Mouse (Mus musculus): ENCODE measurements at regions not wholly inside any gene's neighbourhood (a gene's known extent, or its start where the extent isn't known, plus 50 kb on each side); places are given as distances from the start of the nearest gene placed in this dataset.
"Not testable (repeated sequence)": the region's sequence is repeated elsewhere in the genome, so short reads cannot be mapped to it uniquely, and the experiment has no call there.

DNA sequence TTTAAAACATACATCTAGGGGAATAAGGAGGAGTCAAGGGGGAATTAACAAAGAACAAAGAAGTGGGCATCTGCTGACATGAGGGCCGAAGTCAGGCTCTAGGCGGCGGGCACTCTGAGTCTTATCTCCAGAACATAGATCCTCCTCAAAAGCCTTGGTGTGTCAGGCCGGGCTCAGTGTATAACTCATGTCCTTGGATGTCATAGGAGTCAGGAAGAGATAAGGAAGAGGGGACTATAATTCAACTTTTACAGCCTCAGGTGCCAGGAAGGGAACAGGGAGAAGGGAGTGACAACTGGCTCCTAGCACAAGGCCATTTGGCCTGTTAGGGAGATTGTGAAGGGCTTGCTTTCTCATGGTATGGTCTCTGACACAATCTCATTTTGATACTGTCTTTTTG is 185.9 kb upstream of the Ube2e2 start:
- not testable (repeated sequence) for DNase-seq (ENCODE audit: low read depth, low spot score)

DNA sequence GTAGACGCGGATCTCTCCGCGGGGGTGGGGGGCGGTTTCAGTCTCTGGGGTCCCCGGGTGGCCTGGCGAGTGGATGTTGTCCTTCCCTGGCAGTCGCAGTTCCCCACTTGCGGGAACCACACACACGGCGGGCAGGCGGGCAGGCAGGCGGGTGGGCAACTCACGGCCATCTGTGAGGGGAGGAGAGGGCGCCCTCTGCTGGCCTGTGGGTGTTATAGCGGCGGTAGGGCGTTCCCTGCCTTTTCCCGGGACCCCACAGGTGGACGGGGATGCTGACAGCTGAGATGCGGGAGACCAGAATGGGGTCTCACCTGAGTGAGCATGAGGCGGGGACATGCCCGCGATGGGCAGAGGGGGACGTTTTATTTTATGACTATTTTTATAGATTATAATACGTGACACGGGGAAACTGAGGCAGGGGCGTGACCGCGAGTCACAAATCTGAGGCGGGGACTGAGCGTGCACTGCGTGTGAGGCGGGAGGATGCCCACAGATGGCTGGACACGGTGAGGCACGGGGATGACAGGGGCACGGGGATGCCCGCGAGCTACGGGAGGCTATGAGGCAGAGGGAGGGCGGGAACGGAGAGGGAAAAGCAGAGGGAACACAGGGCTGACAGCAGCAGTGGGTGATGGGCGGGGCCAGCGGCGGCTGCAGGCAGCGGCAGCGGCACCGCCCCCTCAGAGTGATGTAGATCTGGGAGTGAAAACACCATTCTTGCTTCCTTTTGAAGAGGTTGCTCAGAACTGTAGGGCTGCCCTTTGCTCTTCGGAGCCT is 148.1 kb upstream of the Ube2e2 start:
- DNase-seq (ENCODE audit: low read depth, low spot score), result peak; percentile 58

DNA sequence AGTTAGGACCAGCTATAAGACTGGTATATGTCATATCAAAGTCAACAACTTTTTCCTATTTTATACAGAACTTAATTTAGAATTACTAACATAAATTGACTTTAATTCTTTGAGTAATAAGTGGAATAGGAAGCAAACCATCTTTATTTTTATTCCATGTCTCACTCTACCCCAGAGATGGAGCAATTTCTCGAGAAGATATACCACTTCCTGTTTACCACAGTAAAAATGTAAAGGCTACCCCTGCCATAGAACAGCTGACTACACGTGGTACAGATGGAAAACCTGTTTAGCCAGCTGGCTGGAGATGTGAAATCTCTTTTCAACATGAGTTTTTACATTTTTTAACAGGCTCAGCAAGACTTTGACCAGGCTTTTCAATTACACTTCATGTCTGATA is 126.0 kb upstream of the Ube2e2 start:
- DNase-seq (ENCODE audit: low read depth, low spot score), result no peak

DNA sequence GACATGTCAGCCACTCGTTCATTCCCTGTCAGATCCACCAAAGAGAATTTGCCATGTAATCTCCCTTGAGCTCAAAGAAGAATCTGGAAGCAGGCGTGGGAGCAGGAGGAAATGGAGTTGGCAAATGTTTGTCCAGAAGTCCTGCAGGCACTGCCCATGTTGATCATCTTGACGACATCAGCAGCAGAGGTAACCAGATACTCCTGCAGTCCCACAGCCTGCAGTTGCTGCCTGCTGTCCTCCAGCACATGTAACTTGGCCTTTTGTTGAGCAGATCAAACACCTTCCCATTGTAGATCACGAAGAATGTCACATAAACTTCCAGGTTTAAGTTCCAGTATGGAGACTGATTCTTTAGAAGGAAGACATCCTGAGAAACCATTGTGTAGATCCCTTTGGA is 121.3 kb upstream of the Ube2e2 start:
- DNase-seq (ENCODE audit: low read depth, low spot score), result no peak

DNA sequence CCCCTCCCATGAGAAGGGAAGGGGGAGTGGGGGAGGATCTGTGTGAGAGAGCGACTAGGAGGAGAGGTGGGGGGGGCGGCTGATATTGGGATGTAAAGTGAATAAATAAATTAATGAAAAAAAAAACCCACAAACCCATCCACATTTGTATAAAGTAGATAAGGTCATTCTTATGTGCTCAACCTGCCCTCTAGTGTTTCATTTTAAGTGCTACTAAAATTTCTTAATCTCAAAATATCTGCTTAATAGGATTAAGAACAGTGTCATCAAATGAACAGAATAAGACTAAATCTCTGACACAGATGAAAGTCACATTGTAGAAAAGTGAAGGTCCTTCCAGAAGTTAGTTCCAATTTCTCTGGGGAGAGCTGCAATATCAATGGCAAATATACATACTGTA is 119.5 kb upstream of the Ube2e2 start:
- DNase-seq (ENCODE audit: low read depth, low spot score), result not testable (repeated sequence)

DNA sequence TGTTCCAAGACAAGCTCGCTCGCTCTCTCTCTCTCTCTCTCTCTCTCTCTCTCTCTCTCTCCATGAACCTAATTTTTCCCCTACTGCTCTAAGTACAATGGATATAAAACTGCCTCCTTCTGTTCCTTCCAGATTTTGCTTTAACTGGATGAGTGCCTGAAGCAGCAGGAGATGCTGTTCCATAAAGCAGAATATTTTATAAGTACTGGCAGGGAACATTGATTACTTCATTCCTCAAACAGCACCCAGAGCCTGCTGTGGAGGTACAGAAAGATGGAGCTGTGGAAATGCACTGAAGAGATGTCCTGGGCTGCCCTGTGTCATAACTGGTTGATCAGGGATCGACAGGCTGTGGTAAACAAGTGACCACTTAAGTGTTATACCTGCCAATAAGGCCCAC is 89.8 kb upstream of the Ube2e2 start:
- no peak for DNase-seq (ENCODE audit: low read depth, low spot score)

DNA sequence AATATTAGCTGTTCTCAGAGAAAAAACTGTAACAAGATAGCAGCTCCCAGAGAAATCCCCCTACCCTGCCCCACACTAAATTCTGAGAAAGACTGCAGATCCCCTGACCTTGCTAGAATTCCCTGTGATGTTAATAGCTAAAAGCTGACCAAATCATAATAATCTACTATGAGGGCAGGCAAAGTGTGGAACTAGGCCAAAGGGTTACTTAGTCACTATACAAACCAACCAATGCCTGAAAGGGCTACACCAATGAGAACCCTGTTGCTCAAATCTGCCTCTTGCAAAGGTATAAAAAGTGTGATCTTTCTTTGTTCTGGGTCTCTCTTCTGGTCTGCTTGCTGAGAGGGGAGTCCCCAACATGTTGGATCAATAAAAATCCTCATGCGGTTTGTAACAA is 69.8 kb upstream of the Ube2e2 start:
- no peak for DNase-seq (ENCODE audit: low read depth, low spot score)

DNA sequence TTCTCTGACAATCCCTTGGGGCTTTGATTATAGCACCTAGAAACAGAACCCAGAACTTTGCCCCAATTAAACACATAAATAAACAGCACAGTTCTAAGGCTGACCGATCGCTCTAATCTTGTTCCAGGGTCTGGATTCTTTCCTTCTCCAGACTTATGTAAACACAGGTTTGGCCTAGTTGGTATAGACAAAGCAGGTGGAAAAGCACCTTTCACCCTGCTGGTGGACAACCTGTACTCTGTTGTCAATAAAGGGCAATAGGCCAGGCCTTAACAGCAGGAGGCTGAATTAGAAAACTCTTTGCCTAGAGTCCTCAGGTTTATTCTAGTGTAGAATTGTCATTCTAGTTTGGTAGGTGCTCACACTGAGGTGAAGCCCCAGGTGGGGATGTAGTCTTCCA is 69.2 kb upstream of the Ube2e2 start:
- DNase-seq (ENCODE audit: low read depth, low spot score), result peak; percentile 2
